Mouse (Mus musculus): ENCODE results near the gene Ccl24. TPM values are rescaled to one million over a fixed set of nuclear protein-coding genes. Genes with fewer than 3 reads are reported as not detected.

The Ccl24 gene
- polyA plus RNA-seq, 1 experiment = 3.3 TPM

- H3K36me3 ChIP-seq (ENCODE audit: control insufficient read depth, insufficient read depth, low read length) = no peaks in the 10 kb centered on the region
- H3K4me1 ChIP-seq (ENCODE audit: control insufficient read depth, insufficient read depth, insufficient read length, low read length) = peaks cover 19% of the 10 kb centered on the region
- H3K27ac ChIP-seq (ENCODE audit: insufficient read depth, low read depth, low read length) = peak overlapping the region; percentile 46; the same call in 1 of the 2 replicates
- TF ChIP-seq POLR2A (IDR thresholded peaks at IDR 0.05; ENCODE audit: low read depth, low read length) (no peak), CTCF (IDR thresholded peaks at IDR 0.05; ENCODE audit: extremely low read depth, insufficient read length, insufficient replicate concordance, low read depth, low read length) (no peak)
- H3K4me3 ChIP-seq (ENCODE audit: low read depth, low read length) = no peak overlapping the region
- 56% methylated on average over 6 of the region's 6 CpGs for WGBS
- H3K27me3 ChIP-seq (ENCODE audit: control insufficient read depth, insufficient read depth, low read length) = no peaks in the 10 kb centered on the region
Measured at GRCm38 (mm10) chr5:135567556-135568265, 5.1 kb downstream of the Ccl24 start.

- Histone ChIP-seq H3K4me3 (ENCODE audit: low read depth, low read length) (no peak within 1 kb of the TSS), H3K4me1 (ENCODE audit: control insufficient read depth, insufficient read depth, insufficient read length, low read length) (peaks cover 19% of the 10 kb centered on the region), H3K27me3 (ENCODE audit: control insufficient read depth, insufficient read depth, low read length) (no peaks in the 10 kb centered on the region), H3K36me3 (ENCODE audit: control insufficient read depth, insufficient read depth, low read length) (no peaks in the 10 kb centered on the region), H3K27ac (ENCODE audit: insufficient read depth, low read depth, low read length) (peak within 1 kb of the TSS; percentile 94)
- WGBS = 40% methylated on average over 3 of the region's 3 CpGs
- TF ChIP-seq POLR2A (IDR thresholded peaks at IDR 0.05; ENCODE audit: low read depth, low read length) (no peak), CTCF (IDR thresholded peaks at IDR 0.05; ENCODE audit: extremely low read depth, insufficient read length, insufficient replicate concordance, low read depth, low read length) (no peak)
Measured at GRCm38 (mm10) chr5:135563469-135563868, 9.4 kb downstream of the Ccl24 start, which contains the start of gene Ccl26. Ccl26 (minus strand) TSS chr5:135563569.

GRCm38 (mm10) chr5:135557671-135558070, 15.2 kb downstream of the Ccl24 start:
- Histone ChIP-seq H3K4me3 (ENCODE audit: low read depth, low read length) (no peak overlapping the region), H3K27ac (ENCODE audit: insufficient read depth, low read depth, low read length) (no peak overlapping the region), H3K36me3 (ENCODE audit: control insufficient read depth, insufficient read depth, low read length) (no peaks in the 10 kb centered on the region), H3K4me1 (ENCODE audit: control insufficient read depth, insufficient read depth, insufficient read length, low read length) (peaks cover under 1% of the 10 kb centered on the region; the same call in 1 of the 2 replicates), H3K27me3 (ENCODE audit: control insufficient read depth, insufficient read depth, low read length) (no peaks in the 10 kb centered on the region)
- TF ChIP-seq CTCF (IDR thresholded peaks at IDR 0.05; ENCODE audit: extremely low read depth, insufficient read length, insufficient replicate concordance, low read depth, low read length) = no peak
- TF ChIP-seq POLR2A (IDR thresholded peaks at IDR 0.05; ENCODE audit: low read depth, low read length) = no peak
- WGBS = 72% methylated on average over 3 of the region's 3 CpGs

- Histone ChIP-seq H3K4me1 (ENCODE audit: control insufficient read depth, insufficient read depth, insufficient read length, low read length) (peaks cover 2% of the 10 kb centered on the region; the same call in 1 of the 2 replicates), H3K4me3 (ENCODE audit: low read depth, low read length) (no peak overlapping the region), H3K27me3 (ENCODE audit: control insufficient read depth, insufficient read depth, low read length) (no peaks in the 10 kb centered on the region), H3K27ac (ENCODE audit: insufficient read depth, low read depth, low read length) (no peak overlapping the region), H3K36me3 (ENCODE audit: control insufficient read depth, insufficient read depth, low read length) (no peaks in the 10 kb centered on the region)
- 52% methylated on average over 4 of the region's 4 CpGs for WGBS
- TF ChIP-seq CTCF (IDR thresholded peaks at IDR 0.05; ENCODE audit: extremely low read depth, insufficient read length, insufficient replicate concordance, low read depth, low read length) = no peak
- TF ChIP-seq POLR2A (IDR thresholded peaks at IDR 0.05; ENCODE audit: low read depth, low read length) = no peak
Measured at GRCm38 (mm10) chr5:135557051-135557450, 15.8 kb downstream of the Ccl24 start.

DNA sequence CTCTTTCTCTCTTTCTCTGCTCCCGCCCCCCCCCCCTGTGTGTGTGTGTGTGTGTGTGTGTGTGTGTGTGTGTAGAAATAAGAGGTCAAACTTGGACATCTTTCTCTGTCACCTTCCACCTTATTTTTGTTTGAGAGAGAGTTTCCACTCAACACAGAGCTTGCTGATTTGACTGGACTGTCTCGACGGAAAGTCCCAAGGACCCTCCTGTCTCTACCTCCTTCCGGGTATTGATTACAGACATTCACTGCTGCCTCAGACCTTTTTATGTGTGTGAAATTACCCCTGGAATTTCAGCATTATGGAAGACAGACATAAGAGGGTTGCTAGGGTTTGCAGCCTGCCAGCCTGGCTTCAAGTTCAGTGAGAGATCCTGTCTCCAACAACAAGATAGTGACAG, 16.6 kb downstream of the Ccl24 start:
- Histone ChIP-seq H3K4me1 (ENCODE audit: control insufficient read depth, insufficient read depth, insufficient read length, low read length) (peaks cover 2% of the 10 kb centered on the region; the same call in 1 of the 2 replicates), H3K4me3 (ENCODE audit: low read depth, low read length) (no peak overlapping the region), H3K36me3 (ENCODE audit: control insufficient read depth, insufficient read depth, low read length) (no peaks in the 10 kb centered on the region), H3K27ac (ENCODE audit: insufficient read depth, low read depth, low read length) (no peak overlapping the region), H3K27me3 (ENCODE audit: control insufficient read depth, insufficient read depth, low read length) (no peaks in the 10 kb centered on the region)
- TF ChIP-seq CTCF (IDR thresholded peaks at IDR 0.05; ENCODE audit: extremely low read depth, insufficient read length, insufficient replicate concordance, low read depth, low read length) (no peak), POLR2A (IDR thresholded peaks at IDR 0.05; ENCODE audit: low read depth, low read length) (no peak)
- 83% methylated on average over 3 of the region's 4 CpGs for WGBS

DNA sequence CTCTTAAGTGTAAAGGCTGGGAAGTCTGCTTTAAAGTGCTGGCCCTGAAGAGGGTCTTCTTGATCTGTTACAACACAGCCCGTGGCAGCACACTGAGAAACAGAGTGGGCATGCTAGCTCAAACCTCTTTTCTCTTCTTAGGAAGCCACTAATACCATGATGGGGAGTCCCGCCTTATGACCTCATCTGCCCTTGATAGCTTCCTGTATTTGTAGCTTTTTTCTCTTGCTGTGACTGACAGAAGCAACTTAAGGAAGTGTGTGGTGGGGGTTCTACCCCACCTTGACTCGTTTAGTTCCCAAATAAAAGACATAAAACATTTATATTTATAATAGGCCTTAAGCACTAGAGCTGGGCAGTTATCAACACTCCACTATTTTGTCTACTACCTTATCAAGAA, 21.3 kb downstream of the Ccl24 start:
- no peaks in the 10 kb centered on the region for H3K27me3 ChIP-seq (ENCODE audit: control insufficient read depth, insufficient read depth, low read length)
- 56% methylated on average over 3 of the region's 3 CpGs for WGBS
- TF ChIP-seq CTCF (IDR thresholded peaks at IDR 0.05; ENCODE audit: extremely low read depth, insufficient read length, insufficient replicate concordance, low read depth, low read length) (no peak), POLR2A (IDR thresholded peaks at IDR 0.05; ENCODE audit: low read depth, low read length) (no peak)

DNA sequence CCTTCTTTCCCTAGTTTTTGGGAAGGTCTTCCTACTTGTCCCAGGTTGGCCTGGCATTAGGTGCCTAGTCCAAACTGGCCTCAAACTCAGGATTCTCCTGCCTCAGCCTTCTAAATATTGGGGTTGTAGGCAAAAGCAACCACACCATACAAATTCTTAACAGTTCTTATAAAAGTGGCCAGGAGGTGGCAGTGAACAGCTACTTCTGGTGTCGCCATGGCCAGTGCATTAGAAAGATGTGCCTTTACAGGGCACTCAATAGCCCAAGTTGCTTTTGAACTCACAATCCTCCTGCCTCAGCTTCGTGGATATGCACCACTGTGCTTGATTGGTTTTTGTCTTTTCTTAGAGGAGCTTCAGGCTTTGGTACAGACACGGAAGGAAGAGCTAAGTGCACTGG, 21.9 kb downstream of the Ccl24 start:
- Histone ChIP-seq H3K27me3 (ENCODE audit: control insufficient read depth, insufficient read depth, low read length) (no peaks in the 10 kb centered on the region), H3K36me3 (ENCODE audit: control insufficient read depth, insufficient read depth, low read length) (no peaks in the 10 kb centered on the region), H3K4me1 (ENCODE audit: control insufficient read depth, insufficient read depth, insufficient read length, low read length) (peaks cover 4% of the 10 kb centered on the region; the same call in 1 of the 2 replicates), H3K4me3 (ENCODE audit: low read depth, low read length) (no peak overlapping the region), H3K27ac (ENCODE audit: insufficient read depth, low read depth, low read length) (no peak overlapping the region)
- 19% methylated on average over 3 of the region's 3 CpGs for WGBS
- TF ChIP-seq POLR2A (IDR thresholded peaks at IDR 0.05; ENCODE audit: low read depth, low read length) = no peak
- TF ChIP-seq CTCF (IDR thresholded peaks at IDR 0.05; ENCODE audit: extremely low read depth, insufficient read length, insufficient replicate concordance, low read depth, low read length) = peak; percentile 61; the same call in 1 of the 2 replicates

More for the DNA sequence above, 21.3 kb downstream of the Ccl24 start:
- Histone ChIP-seq H3K4me3 (ENCODE audit: low read depth, low read length) (no peak overlapping the region), H3K36me3 (ENCODE audit: control insufficient read depth, insufficient read depth, low read length) (no peaks in the 10 kb centered on the region), H3K4me1 (ENCODE audit: control insufficient read depth, insufficient read depth, insufficient read length, low read length) (peaks cover 4% of the 10 kb centered on the region; the same call in 1 of the 2 replicates), H3K27ac (ENCODE audit: insufficient read depth, low read depth, low read length) (no peak overlapping the region)
